Mouse (Mus musculus) cerebellum, postnatal 10 days (tissue): ENCODE measurements around the gene Ier5.

Experiments used
- DNase-seq, 2 experiments: peaks; one replicate each; pipeline ENCODE4 v3.0.0; 2021; ENCODE audit warnings: mixed read lengths in 2 of 2

Ier5 gene

GRCm38 (mm10) chr1:155077675-155078074 is 21.8 kb downstream of the Ier5 start:
- no peak for DNase-seq

- DNase-seq = no peak
These were observed 23.6 kb downstream of the Ier5 start for GRCm38 (mm10) chr1:155075856-155076255.

- DNase-seq = no peak
These were observed 24.6 kb downstream of the Ier5 start for GRCm38 (mm10) chr1:155074856-155075255.

GRCm38 (mm10) chr1:155073905-155074304 is 25.5 kb downstream of the Ier5 start:
- no peak for DNase-seq

- no peak for DNase-seq
These were observed 26.3 kb downstream of the Ier5 start for GRCm38 (mm10) chr1:155073133-155073532.

- no peak for DNase-seq
These were observed 28.1 kb downstream of the Ier5 start for GRCm38 (mm10) chr1:155071287-155071876.

GRCm38 (mm10) chr1:155070561-155071286 is 28.7 kb downstream of the Ier5 start:
- no peak for DNase-seq

- no peak for DNase-seq
These were observed 29.7 kb downstream of the Ier5 start for GRCm38 (mm10) chr1:155069696-155070095.

GRCm38 (mm10) chr1:155066196-155066595 is 33.2 kb downstream of the Ier5 start:
- DNase-seq = no peak

- no peak for DNase-seq
These were observed 34.3 kb downstream of the Ier5 start for GRCm38 (mm10) chr1:155065068-155065701.

- no peak for DNase-seq
These were observed 34.8 kb downstream of the Ier5 start for GRCm38 (mm10) chr1:155064649-155065048.

- no peak for DNase-seq
These were observed 35.3 kb downstream of the Ier5 start for GRCm38 (mm10) chr1:155064111-155064510.

GRCm38 (mm10) chr1:155062963-155063362 is 36.5 kb downstream of the Ier5 start:
- peak; percentile 95 to 97 for DNase-seq

GRCm38 (mm10) chr1:155062057-155062456 is 37.4 kb downstream of the Ier5 start:
- no peak for DNase-seq

- DNase-seq = no peak
These were observed 38.3 kb downstream of the Ier5 start for GRCm38 (mm10) chr1:155060832-155061801.

GRCm38 (mm10) chr1:155060261-155060660 is 39.2 kb downstream of the Ier5 start:
- peak; percentile 61 to 73 for DNase-seq

- peak; percentile 55 to 65 for DNase-seq
These were observed 39.9 kb downstream of the Ier5 start for GRCm38 (mm10) chr1:155059505-155059904.

- DNase-seq = no peak
These were observed 41.1 kb downstream of the Ier5 start for GRCm38 (mm10) chr1:155058099-155059012.

GRCm38 (mm10) chr1:155056166-155056565 is 43.3 kb downstream of the Ier5 start:
- DNase-seq = no peak

- DNase-seq = no peak
These were observed 44.4 kb downstream of the Ier5 start for GRCm38 (mm10) chr1:155055041-155055440.

GRCm38 (mm10) chr1:155054366-155054965 is 45.0 kb downstream of the Ier5 start:
- no peak for DNase-seq
